Mouse (Mus musculus) embryonic facial prominence, embryonic 14.5 days (tissue): ENCODE measurements at regions not wholly inside any gene's neighbourhood (a gene's known extent, or its start where the extent isn't known, plus 50 kb on each side); places are given as distances from the start of the nearest gene placed in this dataset.

Experiments
- ATAC-seq: fragments of 200-750 bp; cut with Nextera tagmentation; 2 replicates; pipeline ENCODE4 v1.8.0; 2017; ENCODE audit warnings: low read depth, moderate number of reproducible peaks, moderate TSS enrichment
- DNase-seq: peaks from one replicate; pipeline ENCODE4 v3.0.0-alpha.2; 2015; ENCODE audit warnings: low spot score
- H3K27ac ChIP-seq: fragments of 300-500 bp; sonication (generic); replicated peaks from 2 replicates; pipeline ENCODE4 v1.5.1; 2014; ENCODE audit warnings: low read depth, mild to moderate bottlenecking, low read length, moderate library complexity
- H3K27me3 ChIP-seq: fragments of 300-500 bp; sonication (generic); replicated peaks from 2 replicates; pipeline ENCODE4 v1.6.1; 2014; ENCODE audit warnings: low read length; ENCODE audit not compliant: control insufficient read depth, insufficient read depth
- H3K36me3 ChIP-seq: fragments of 300-500 bp; sonication (generic); 2 replicates; pipeline ENCODE4 v1.6.1; 2014; ENCODE audit warnings: low read length, mixed read lengths; ENCODE audit not compliant: control insufficient read depth, insufficient read depth
- H3K4me1 ChIP-seq: fragments of 300-500 bp; sonication (generic); 2 replicates; pipeline ENCODE4 v1.6.1; 2014; ENCODE audit warnings: antibody characterized with exemption, low read length; ENCODE audit not compliant: control insufficient read depth, insufficient read depth
- H3K4me2 ChIP-seq: fragments of 300-500 bp; sonication (generic); 2 replicates; pipeline ENCODE4 v1.6.1; 2014; ENCODE audit warnings: low read depth, mild to moderate bottlenecking, low read length, moderate library complexity, mixed read lengths
- H3K4me3 ChIP-seq: fragments of 300-500 bp; sonication (generic); 2 replicates; pipeline ENCODE4 v1.5.1; 2014; ENCODE audit warnings: low read depth, mild to moderate bottlenecking, low read length
- H3K9ac ChIP-seq: fragments of 300-500 bp; sonication (generic); 2 replicates; pipeline ENCODE4 v1.6.1; 2014; ENCODE audit warnings: low read depth, mild to moderate bottlenecking, low read length, moderate library complexity, mixed read lengths
- H3K9me3 ChIP-seq: fragments of 300-500 bp; sonication (generic); 2 replicates; pipeline ENCODE4 v1.6.1; 2016; ENCODE audit warnings: low read length; ENCODE audit not compliant: control insufficient read depth
- WGBS: fragments of 180-500 bp; shearing (Covaris S2); extraction: QIAGEN DNeasy Blood & Tissue Kit; methylation state at CpG from one replicate; pipeline ENCODE4 v1.1.7; 2014; 5-methylcytosine and 5-hydroxymethylcytosine counted together

- no peak overlapping the region for H3K27ac ChIP-seq
- no peak for DNase-seq
- no peak for ATAC-seq
- H3K36me3 ChIP-seq = no peaks in the 10 kb centered on the region
- no peak overlapping the region for H3K4me3 ChIP-seq
- no peak overlapping the region for H3K9ac ChIP-seq
- 76% methylated on average over 3 of the region's 3 CpGs for WGBS
- H3K9me3 ChIP-seq = no peaks in the 10 kb centered on the region
- H3K27me3 ChIP-seq = no peaks in the 10 kb centered on the region
- H3K4me2 ChIP-seq = no peak overlapping the region
- H3K4me1 ChIP-seq = no peaks in the 10 kb centered on the region
These were observed 76.9 kb downstream of the Lhx9 start for GRCm38 (mm10) chr1:138771307-138772011.

- H3K27me3 ChIP-seq = no peaks in the 10 kb centered on the region
- H3K4me3 ChIP-seq = no peak overlapping the region
- no peaks in the 10 kb centered on the region for H3K4me1 ChIP-seq
- no peaks in the 10 kb centered on the region for H3K36me3 ChIP-seq
- H3K9ac ChIP-seq = no peak overlapping the region
- 70% methylated on average over 7 of the region's 7 CpGs for WGBS
- no peak for ATAC-seq
- H3K4me2 ChIP-seq = no peak overlapping the region
- no peak overlapping the region for H3K27ac ChIP-seq
- no peaks in the 10 kb centered on the region for H3K9me3 ChIP-seq
- DNase-seq = no peak
These were observed 85.5 kb downstream of the Lhx9 start for GRCm38 (mm10) chr1:138762876-138763275.

DNA sequence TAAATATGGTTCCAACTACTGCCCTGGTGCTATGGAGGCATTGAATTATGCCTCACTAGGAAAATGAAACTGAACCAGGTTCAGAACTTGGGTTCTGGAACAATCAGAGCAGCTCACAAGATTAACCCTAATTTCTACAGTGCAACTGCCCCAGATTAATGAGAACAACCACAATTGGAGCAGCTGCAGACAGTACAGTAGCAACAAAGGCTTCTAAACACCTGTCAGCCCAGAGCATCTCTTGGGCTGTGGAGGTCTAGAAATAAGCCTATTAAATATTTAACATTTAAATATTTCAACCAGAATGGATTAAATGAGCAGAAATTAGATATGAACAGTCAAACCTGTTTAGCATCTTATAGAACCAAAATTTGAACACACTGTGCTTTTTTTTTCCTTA, 90.6 kb downstream of the Lhx9 start:
- no peaks in the 10 kb centered on the region for H3K27me3 ChIP-seq
- H3K36me3 ChIP-seq = no peaks in the 10 kb centered on the region
- H3K4me1 ChIP-seq = no peaks in the 10 kb centered on the region
- ATAC-seq (no peak), DNase-seq (no peak)
- H3K9ac ChIP-seq = no peak overlapping the region
- H3K9me3 ChIP-seq = no peaks in the 10 kb centered on the region
- no peak overlapping the region for H3K4me2 ChIP-seq
- H3K27ac ChIP-seq = no peak overlapping the region
- no peak overlapping the region for H3K4me3 ChIP-seq

DNA sequence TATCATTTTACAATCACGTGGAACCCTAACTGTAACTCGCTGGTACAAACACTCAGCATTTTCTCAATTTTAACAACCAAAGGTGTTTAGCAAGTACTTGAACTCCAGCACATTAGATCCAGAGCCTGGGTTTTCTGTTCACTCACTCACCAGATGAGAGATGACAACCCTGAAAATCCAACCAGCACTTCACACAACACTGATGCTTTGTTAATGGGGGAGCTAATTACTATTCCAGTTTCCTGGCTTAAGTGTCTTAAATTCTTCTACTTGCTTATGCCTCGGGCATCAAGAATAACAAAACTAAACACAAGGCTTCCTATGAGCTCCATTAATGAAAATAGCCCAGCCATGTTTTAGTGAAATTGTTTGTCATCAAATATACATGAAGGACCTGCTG, 113.4 kb upstream of the Nek7 start:
- H3K36me3 ChIP-seq = no peaks in the 10 kb centered on the region
- H3K9me3 ChIP-seq = no peaks in the 10 kb centered on the region
- no peaks in the 10 kb centered on the region for H3K27me3 ChIP-seq
- H3K4me3 ChIP-seq = no peak overlapping the region
- no peaks in the 10 kb centered on the region for H3K4me1 ChIP-seq
- H3K9ac ChIP-seq = no peak overlapping the region
- 53% methylated on average over 3 of the region's 3 CpGs for WGBS
- H3K27ac ChIP-seq = no peak overlapping the region
- H3K4me2 ChIP-seq = no peak overlapping the region
- ATAC-seq (no peak), DNase-seq (no peak)

DNA sequence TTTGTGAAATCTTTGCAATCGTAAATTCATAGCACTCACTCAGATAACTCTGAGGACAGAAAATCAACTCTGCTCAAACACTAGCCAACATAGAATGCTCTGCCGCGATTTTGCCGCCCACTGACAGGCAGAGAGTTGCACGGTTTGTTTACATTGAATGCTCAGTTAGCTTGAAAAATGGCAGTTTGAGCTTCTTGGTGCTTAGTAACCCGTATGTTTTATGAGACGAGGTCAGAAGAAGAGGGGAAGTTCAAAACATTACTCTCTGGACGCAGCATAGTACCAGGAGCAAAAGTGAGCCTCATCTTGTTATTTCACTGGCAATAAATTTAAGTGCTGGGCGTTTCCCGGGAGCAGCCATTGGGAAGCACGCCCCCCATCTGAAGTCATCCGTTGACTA, 111.1 kb upstream of the Nek7 start:
- 76% methylated on average over 12 of the region's 12 CpGs for WGBS
- no peaks in the 10 kb centered on the region for H3K27me3 ChIP-seq
- no peaks in the 10 kb centered on the region for H3K36me3 ChIP-seq
- H3K4me1 ChIP-seq = no peaks in the 10 kb centered on the region
- no peak overlapping the region for H3K4me3 ChIP-seq
- H3K4me2 ChIP-seq = no peak overlapping the region
- DNase-seq (no peak), ATAC-seq (no peak)
- H3K9ac ChIP-seq = no peak overlapping the region
- H3K9me3 ChIP-seq = no peaks in the 10 kb centered on the region
- H3K27ac ChIP-seq = no peak overlapping the region

DNA sequence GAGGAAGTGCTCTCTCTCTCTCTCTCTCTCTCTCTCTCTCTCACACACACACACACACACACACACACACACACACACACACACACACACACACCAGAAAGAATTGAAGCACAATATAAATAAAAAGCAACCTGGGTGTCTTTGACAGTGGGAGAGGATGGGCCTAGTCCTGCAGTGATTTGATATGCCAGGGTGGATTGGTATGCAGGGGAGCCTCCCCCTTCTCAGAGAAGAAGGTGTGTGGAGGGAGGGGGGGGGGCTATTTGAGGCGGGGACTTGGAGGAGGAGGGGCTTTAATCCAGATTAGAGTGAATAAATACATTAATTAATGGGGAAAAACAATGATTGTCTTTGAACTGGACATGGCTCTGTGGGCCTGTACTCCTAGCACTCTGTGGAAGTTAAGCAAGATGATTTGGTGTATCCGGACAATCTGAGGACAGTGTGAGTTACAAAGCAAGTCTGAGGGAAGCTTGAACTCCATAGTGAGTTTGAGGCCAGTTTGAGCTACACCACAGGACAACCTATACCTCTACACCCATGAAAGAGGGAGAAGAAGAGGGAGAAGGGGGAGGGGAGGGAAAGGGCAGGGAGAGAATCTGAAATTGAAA, 109.3 kb upstream of the Nek7 start:
- no peaks in the 10 kb centered on the region for H3K4me1 ChIP-seq
- no peak overlapping the region for H3K4me2 ChIP-seq
- no peak overlapping the region for H3K9ac ChIP-seq
- H3K4me3 ChIP-seq = no peak overlapping the region
- whole genome bisulfite sequencing = 54% methylated on average over 2 of the region's 2 CpGs
- H3K9me3 ChIP-seq = no peaks in the 10 kb centered on the region
- ATAC-seq (no peak), DNase-seq (no peak)
- H3K27ac ChIP-seq = no peak overlapping the region
- H3K27me3 ChIP-seq = no peaks in the 10 kb centered on the region
- H3K36me3 ChIP-seq = no peaks in the 10 kb centered on the region

DNA sequence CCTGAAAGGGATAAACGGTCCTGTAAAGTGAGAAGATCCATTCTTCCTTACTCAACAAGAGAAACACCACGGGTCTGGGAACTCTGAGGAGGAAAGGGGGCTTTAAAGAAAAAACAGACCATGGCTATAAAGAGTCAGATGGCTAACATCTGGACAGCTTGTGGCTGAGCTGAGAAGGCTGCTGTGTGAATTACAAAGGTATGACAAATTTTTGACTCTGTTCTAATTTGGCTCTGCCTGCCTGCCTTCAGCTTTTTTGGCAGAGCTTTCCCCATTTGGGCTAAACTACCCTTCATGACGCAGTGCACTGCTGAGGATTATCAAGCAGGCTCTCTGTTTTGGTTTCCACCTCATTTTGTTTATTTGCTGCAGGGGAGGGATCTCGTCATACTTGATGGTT, 100.8 kb upstream of the Nek7 start:
- H3K9ac ChIP-seq = no peak overlapping the region
- H3K9me3 ChIP-seq = no peaks in the 10 kb centered on the region
- no peaks in the 10 kb centered on the region for H3K36me3 ChIP-seq
- no peak overlapping the region for H3K4me3 ChIP-seq
- ATAC-seq (peak; percentile 41; the same call in 1 of the 2 replicates), DNase-seq (peak; percentile 44)
- no peak overlapping the region for H3K4me2 ChIP-seq
- H3K4me1 ChIP-seq = peaks cover 9% of the 10 kb centered on the region; the same call in 1 of the 2 replicates
- H3K27ac ChIP-seq = no peak overlapping the region
- 20% methylated on average over 4 of the region's 4 CpGs for WGBS
- H3K27me3 ChIP-seq = no peaks in the 10 kb centered on the region

DNA sequence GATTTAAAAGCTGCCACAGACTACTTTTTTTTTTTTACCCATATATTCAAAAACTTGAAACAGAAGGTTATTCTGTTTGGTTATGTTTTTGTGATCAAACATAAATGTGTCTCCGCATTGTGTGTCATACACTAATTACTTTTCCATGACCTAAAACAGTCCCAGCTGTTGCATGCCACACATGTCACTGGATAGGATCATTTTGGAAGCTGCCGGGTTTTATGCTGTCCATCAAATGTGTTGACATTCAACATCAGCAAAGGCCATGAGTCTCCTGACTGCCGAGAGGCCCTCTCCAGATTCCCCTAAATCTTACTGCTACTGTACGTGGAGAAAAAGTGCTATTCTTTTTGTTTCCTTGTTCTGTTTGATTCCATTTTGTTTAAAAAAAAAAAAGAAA, 99.4 kb upstream of the Nek7 start:
- H3K4me2 ChIP-seq = no peak overlapping the region
- DNase-seq (peak; percentile 18), ATAC-seq (no peak)
- WGBS = 36% methylated on average over 4 of the region's 4 CpGs
- no peaks in the 10 kb centered on the region for H3K9me3 ChIP-seq
- H3K4me3 ChIP-seq = no peak overlapping the region
- H3K27ac ChIP-seq = no peak overlapping the region
- H3K9ac ChIP-seq = no peak overlapping the region
- no peaks in the 10 kb centered on the region for H3K27me3 ChIP-seq
- H3K4me1 ChIP-seq = peaks cover 9% of the 10 kb centered on the region; the same call in 1 of the 2 replicates
- H3K36me3 ChIP-seq = no peaks in the 10 kb centered on the region

DNA sequence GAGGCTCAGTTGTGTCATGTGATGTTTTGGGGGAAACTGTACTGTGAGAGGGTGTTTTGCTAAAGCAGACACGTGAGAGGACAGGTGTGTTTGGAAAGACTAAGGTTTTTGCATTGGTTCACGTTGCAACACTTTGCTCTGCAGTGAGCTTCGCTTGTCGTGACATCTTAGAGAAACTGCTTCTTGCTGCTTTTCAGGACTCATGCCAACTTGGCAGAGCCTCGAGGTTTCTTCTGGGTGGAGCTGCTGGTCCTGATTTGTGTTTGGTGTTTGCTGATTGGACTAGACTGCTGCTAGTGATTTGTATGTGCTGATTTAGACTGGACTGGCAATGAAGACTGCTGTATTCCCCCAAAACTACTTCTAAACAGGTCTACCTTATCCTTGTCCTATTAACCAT, 97.0 kb upstream of the Nek7 start:
- DNase-seq = no peak
- Histone ChIP-seq H3K9me3 (no peaks in the 10 kb centered on the region), H3K4me2 (no peak overlapping the region), H3K9ac (no peak overlapping the region), H3K36me3 (no peaks in the 10 kb centered on the region), H3K4me1 (peaks cover 9% of the 10 kb centered on the region; the same call in 1 of the 2 replicates), H3K4me3 (no peak overlapping the region), H3K27me3 (no peaks in the 10 kb centered on the region), H3K27ac (no peak overlapping the region)
- no peak for ATAC-seq
- 65% methylated on average over 5 of the region's 5 CpGs for WGBS
